Mouse (Mus musculus) lung, postnatal 0 days (tissue): ENCODE measurements at regions not wholly inside any gene's neighbourhood (a gene's known extent, or its start where the extent isn't known, plus 50 kb on each side); places are given as distances from the start of the nearest gene placed in this dataset.

Experiments used
- CTCF ChIP-seq: IDR thresholded peaks from 2 replicates; pipeline ENCODE4 v1.5.1; 2016; ENCODE audit warnings: antibody characterized with exemption, mild to moderate bottlenecking
- EP300 ChIP-seq: IDR thresholded peaks from 2 replicates; pipeline ENCODE4 v1.6.1; 2016; ENCODE audit warnings: antibody characterized with exemption, mild to moderate bottlenecking, control low read depth

DNA sequence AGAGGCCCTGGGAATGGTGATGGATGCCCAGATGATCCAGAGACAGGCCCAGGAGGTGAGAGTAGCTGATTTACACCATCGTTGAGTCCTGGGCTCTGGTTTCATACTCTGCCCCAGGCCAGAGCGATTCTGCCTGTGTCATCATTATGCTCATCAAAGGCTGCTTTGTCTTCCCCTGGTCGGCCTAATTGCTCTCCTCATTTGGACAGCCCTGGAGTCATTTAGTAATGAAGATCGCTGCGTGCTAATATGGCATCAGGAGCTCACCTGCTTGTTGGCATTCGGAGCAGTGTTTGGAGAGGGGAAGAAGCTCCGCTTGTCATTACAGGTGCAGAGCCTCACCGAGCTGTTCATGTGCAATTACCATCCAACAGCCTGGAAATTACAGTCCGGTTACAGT, 138.9 kb upstream of the Wscd1 start:
- no peak for TF ChIP-seq CTCF
- no peak for TF ChIP-seq EP300
